Mouse (Mus musculus) kidney, embryonic 14.5 days (tissue): ENCODE results near the gene Snx29. TPM values are rescaled to one million over a fixed set of nuclear protein-coding genes. Genes with fewer than 3 reads are reported as not detected.

Experiments
- ATAC-seq: fragments of 200-750 bp; cut with Nextera tagmentation; 2 replicates; pipeline ENCODE4 v1.8.0; 2017; ENCODE audit warnings: moderate number of reproducible peaks, mild to moderate bottlenecking, moderate TSS enrichment, moderate library complexity; ENCODE audit not compliant: low FRiP score, low TSS enrichment
- H3K27ac ChIP-seq: fragments of 300-500 bp; sonication (generic); 2 replicates; pipeline ENCODE4 v1.5.1; 2014; ENCODE audit warnings: low read depth, mild to moderate bottlenecking, low read length, moderate library complexity, mixed read lengths
- H3K27me3 ChIP-seq: fragments of 300-500 bp; sonication (generic); 2 replicates; pipeline ENCODE4 v1.6.1; 2014; ENCODE audit warnings: mild to moderate bottlenecking, low read length; ENCODE audit not compliant: control insufficient read depth, insufficient read depth
- H3K36me3 ChIP-seq: fragments of 300-500 bp; sonication (generic); 2 replicates; pipeline ENCODE4 v1.6.1; 2014; ENCODE audit warnings: low read length, mixed read lengths; ENCODE audit not compliant: control insufficient read depth, insufficient read depth
- H3K4me1 ChIP-seq: fragments of 300-500 bp; sonication (generic); 2 replicates; pipeline ENCODE4 v1.6.1; 2014; ENCODE audit warnings: low read length, mixed read lengths; ENCODE audit not compliant: control insufficient read depth, insufficient read depth
- H3K4me2 ChIP-seq: fragments of 300-500 bp; sonication (generic); replicated peaks from 2 replicates; pipeline ENCODE4 v1.6.1; 2014; ENCODE audit warnings: low read depth, mild to moderate bottlenecking, low read length
- H3K4me3 ChIP-seq: fragments of 300-500 bp; sonication (generic); 2 replicates; pipeline ENCODE4 v1.5.1; 2014; ENCODE audit warnings: mild to moderate bottlenecking, low read length
- H3K9ac ChIP-seq: fragments of 300-500 bp; sonication (generic); 2 replicates; pipeline ENCODE4 v1.6.1; 2014; ENCODE audit warnings: low read depth, mild to moderate bottlenecking, low read length, moderate library complexity
- H3K9me3 ChIP-seq: fragments of 300-500 bp; sonication (generic); 2 replicates; pipeline ENCODE4 v1.6.1; 2016; ENCODE audit warnings: low read length; ENCODE audit not compliant: control insufficient read depth
- WGBS: fragments of 180-500 bp; shearing (Covaris S2); extraction: QIAGEN DNeasy Blood & Tissue Kit; methylation state at CpG from one replicate; pipeline ENCODE4 v1.1.7; 2014; 5-methylcytosine and 5-hydroxymethylcytosine counted together
- polyA plus RNA-seq: library from polyadenylated mRNA; unstranded; fragments of >200 nt; fragmentation: Nextera tagmentation; extraction: Ambion mirVana; gene quantifications from 2 replicates; pipeline ENCODE4 v1.2.1, GENCODE M21; 2014

Gene Snx29
- polyA plus RNA-seq, 1 experiment from 2014 or later, result 17.7 TPM

- whole genome bisulfite sequencing, result 86% methylated on average over 1 of the region's 1 CpGs
Measured at GRCm38 (mm10) chr16:11774321-11774720, 451.6 kb downstream of the Snx29 start.

GRCm38 (mm10) chr16:11776528-11776927 is 453.8 kb downstream of the Snx29 start:
- Histone ChIP-seq H3K4me1 (no peaks in the 10 kb centered on the region), H3K27me3 (no peaks in the 10 kb centered on the region), H3K9ac (no peak overlapping the region), H3K4me2 (no peak overlapping the region), H3K4me3 (no peak overlapping the region), H3K27ac (no peak overlapping the region), H3K9me3 (no peaks in the 10 kb centered on the region), H3K36me3 (no peaks in the 10 kb centered on the region)
- ATAC-seq, result no peak
- WGBS, result 76% methylated on average over 3 of the region's 3 CpGs

More at GRCm38 (mm10) chr16:11774321-11774720, 451.6 kb downstream of the Snx29 start:
- H3K4me3 ChIP-seq, result no peak overlapping the region
- H3K27ac ChIP-seq, result no peak overlapping the region
- H3K4me1 ChIP-seq, result no peaks in the 10 kb centered on the region
- no peak for ATAC-seq
- no peak overlapping the region for H3K4me2 ChIP-seq
- no peaks in the 10 kb centered on the region for H3K27me3 ChIP-seq
- H3K9me3 ChIP-seq, result peaks cover 5% of the 10 kb centered on the region; the same call in 1 of the 2 replicates
- no peak overlapping the region for H3K9ac ChIP-seq
- H3K36me3 ChIP-seq, result no peaks in the 10 kb centered on the region

- no peak overlapping the region for H3K27ac ChIP-seq
- no peaks in the 10 kb centered on the region for H3K36me3 ChIP-seq
- 90% methylated on average over 5 of the region's 5 CpGs for WGBS
- H3K9me3 ChIP-seq, result no peaks in the 10 kb centered on the region
- H3K27me3 ChIP-seq, result no peaks in the 10 kb centered on the region
- no peaks in the 10 kb centered on the region for H3K4me1 ChIP-seq
- no peak for ATAC-seq
- H3K4me2 ChIP-seq, result no peak overlapping the region
- H3K4me3 ChIP-seq, result no peak overlapping the region
- H3K9ac ChIP-seq, result no peak overlapping the region
Measured at GRCm38 (mm10) chr16:11778191-11778590, 455.5 kb downstream of the Snx29 start.

GRCm38 (mm10) chr16:11778715-11779460 is 456.2 kb downstream of the Snx29 start:
- ATAC-seq, result no peak
- H3K9me3 ChIP-seq, result no peaks in the 10 kb centered on the region
- no peak overlapping the region for H3K4me2 ChIP-seq
- WGBS, result 87% methylated on average over 9 of the region's 9 CpGs
- H3K9ac ChIP-seq, result no peak overlapping the region
- H3K27me3 ChIP-seq, result no peaks in the 10 kb centered on the region
- H3K4me3 ChIP-seq, result no peak overlapping the region
- H3K4me1 ChIP-seq, result no peaks in the 10 kb centered on the region
- no peaks in the 10 kb centered on the region for H3K36me3 ChIP-seq
- no peak overlapping the region for H3K27ac ChIP-seq

- H3K9ac ChIP-seq, result no peak overlapping the region
- 15% methylated on average over 2 of the region's 2 CpGs for WGBS
- H3K27me3 ChIP-seq, result no peaks in the 10 kb centered on the region
- no peak overlapping the region for H3K4me2 ChIP-seq
- no peak for ATAC-seq
- no peak overlapping the region for H3K27ac ChIP-seq
- H3K4me1 ChIP-seq, result no peaks in the 10 kb centered on the region
- H3K9me3 ChIP-seq, result no peaks in the 10 kb centered on the region
- no peaks in the 10 kb centered on the region for H3K36me3 ChIP-seq
- no peak overlapping the region for H3K4me3 ChIP-seq
Measured at GRCm38 (mm10) chr16:11782082-11782481, 459.4 kb downstream of the Snx29 start.

- Histone ChIP-seq H3K36me3 (no peaks in the 10 kb centered on the region), H3K27me3 (no peaks in the 10 kb centered on the region), H3K4me2 (no peak overlapping the region), H3K27ac (no peak overlapping the region), H3K4me3 (no peak overlapping the region), H3K9me3 (no peaks in the 10 kb centered on the region), H3K9ac (no peak overlapping the region), H3K4me1 (no peaks in the 10 kb centered on the region)
- no peak for ATAC-seq
Measured at GRCm38 (mm10) chr16:11783337-11783736, 460.6 kb downstream of the Snx29 start.

GRCm38 (mm10) chr16:11784354-11784753 is 461.6 kb downstream of the Snx29 start:
- no peaks in the 10 kb centered on the region for H3K9me3 ChIP-seq
- no peak overlapping the region for H3K27ac ChIP-seq
- no peaks in the 10 kb centered on the region for H3K4me1 ChIP-seq
- no peak for ATAC-seq
- H3K36me3 ChIP-seq, result no peaks in the 10 kb centered on the region
- WGBS, result 75% methylated on average over 4 of the region's 4 CpGs
- H3K4me3 ChIP-seq, result no peak overlapping the region
- H3K27me3 ChIP-seq, result no peaks in the 10 kb centered on the region
- no peak overlapping the region for H3K9ac ChIP-seq
- H3K4me2 ChIP-seq, result no peak overlapping the region

- H3K9ac ChIP-seq, result no peak overlapping the region
- ATAC-seq, result no peak
- H3K4me3 ChIP-seq, result no peak overlapping the region
- no peaks in the 10 kb centered on the region for H3K4me1 ChIP-seq
- no peaks in the 10 kb centered on the region for H3K27me3 ChIP-seq
- H3K27ac ChIP-seq, result no peak overlapping the region
- H3K4me2 ChIP-seq, result no peak overlapping the region
- no peaks in the 10 kb centered on the region for H3K36me3 ChIP-seq
- WGBS, result 69% methylated on average over 4 of the region's 4 CpGs
- no peaks in the 10 kb centered on the region for H3K9me3 ChIP-seq
Measured at GRCm38 (mm10) chr16:11785806-11786205, 463.1 kb downstream of the Snx29 start.

- no peak for ATAC-seq
- Histone ChIP-seq H3K4me3 (no peak overlapping the region), H3K9me3 (no peaks in the 10 kb centered on the region), H3K36me3 (no peaks in the 10 kb centered on the region), H3K27me3 (no peaks in the 10 kb centered on the region), H3K9ac (no peak overlapping the region), H3K4me2 (no peak overlapping the region), H3K27ac (no peak overlapping the region), H3K4me1 (no peaks in the 10 kb centered on the region)
- WGBS, result 89% methylated on average over 3 of the region's 3 CpGs
Measured at GRCm38 (mm10) chr16:11790476-11790875, 467.8 kb downstream of the Snx29 start.
